Mouse (Mus musculus): ENCODE measurements around the gene Galnt11.

Galnt11 gene

GRCm38 (mm10) chr5:25252825-25253544 lies 31.3 kb downstream of the Galnt11 start:
- DNase-seq (ENCODE audit: low spot score in 2 of 2), result no peak

GRCm38 (mm10) chr5:25254491-25254890 lies 32.8 kb downstream of the Galnt11 start:
- no peak for DNase-seq (ENCODE audit: low spot score in 2 of 2)

- DNase-seq (ENCODE audit: low spot score in 2 of 2), result no peak
These were observed 35.0 kb downstream of the Galnt11 start for GRCm38 (mm10) chr5:25256686-25257085.

- no peak for DNase-seq (ENCODE audit: low spot score in 2 of 2)
These were observed 39.7 kb downstream of the Galnt11 start for GRCm38 (mm10) chr5:25261452-25261851.

- DNase-seq (ENCODE audit: low spot score in 2 of 2), result no peak
These were observed 40.6 kb downstream of the Galnt11 start for GRCm38 (mm10) chr5:25262266-25262665.

- DNase-seq (ENCODE audit: low spot score in 2 of 2), result no peak
These were observed 46.7 kb downstream of the Galnt11 start for GRCm38 (mm10) chr5:25268258-25268888.

- no peak for DNase-seq (ENCODE audit: low spot score in 2 of 2)
These were observed 53.9 kb downstream of the Galnt11 start for GRCm38 (mm10) chr5:25275629-25276028.

GRCm38 (mm10) chr5:25276365-25276764 lies 54.7 kb downstream of the Galnt11 start:
- no peak for DNase-seq (ENCODE audit: low spot score in 2 of 2)

- no peak for DNase-seq (ENCODE audit: low spot score in 2 of 2)
These were observed 62.3 kb downstream of the Galnt11 start for GRCm38 (mm10) chr5:25283988-25284387.

- no peak for DNase-seq (ENCODE audit: low spot score in 2 of 2)
These were observed 75.1 kb downstream of the Galnt11 start for GRCm38 (mm10) chr5:25296830-25297229.

- no peak for DNase-seq (ENCODE audit: low spot score in 2 of 2)
These were observed 88.5 kb downstream of the Galnt11 start for GRCm38 (mm10) chr5:25310226-25310625.

GRCm38 (mm10) chr5:25313881-25314280 lies 92.2 kb downstream of the Galnt11 start:
- DNase-seq (ENCODE audit: low spot score in 2 of 2), result no peak
